Mouse (Mus musculus): ENCODE measurements at regions not wholly inside any gene's neighbourhood (a gene's known extent, or its start where the extent isn't known, plus 50 kb on each side); places are given as distances from the start of the nearest gene placed in this dataset.

DNA sequence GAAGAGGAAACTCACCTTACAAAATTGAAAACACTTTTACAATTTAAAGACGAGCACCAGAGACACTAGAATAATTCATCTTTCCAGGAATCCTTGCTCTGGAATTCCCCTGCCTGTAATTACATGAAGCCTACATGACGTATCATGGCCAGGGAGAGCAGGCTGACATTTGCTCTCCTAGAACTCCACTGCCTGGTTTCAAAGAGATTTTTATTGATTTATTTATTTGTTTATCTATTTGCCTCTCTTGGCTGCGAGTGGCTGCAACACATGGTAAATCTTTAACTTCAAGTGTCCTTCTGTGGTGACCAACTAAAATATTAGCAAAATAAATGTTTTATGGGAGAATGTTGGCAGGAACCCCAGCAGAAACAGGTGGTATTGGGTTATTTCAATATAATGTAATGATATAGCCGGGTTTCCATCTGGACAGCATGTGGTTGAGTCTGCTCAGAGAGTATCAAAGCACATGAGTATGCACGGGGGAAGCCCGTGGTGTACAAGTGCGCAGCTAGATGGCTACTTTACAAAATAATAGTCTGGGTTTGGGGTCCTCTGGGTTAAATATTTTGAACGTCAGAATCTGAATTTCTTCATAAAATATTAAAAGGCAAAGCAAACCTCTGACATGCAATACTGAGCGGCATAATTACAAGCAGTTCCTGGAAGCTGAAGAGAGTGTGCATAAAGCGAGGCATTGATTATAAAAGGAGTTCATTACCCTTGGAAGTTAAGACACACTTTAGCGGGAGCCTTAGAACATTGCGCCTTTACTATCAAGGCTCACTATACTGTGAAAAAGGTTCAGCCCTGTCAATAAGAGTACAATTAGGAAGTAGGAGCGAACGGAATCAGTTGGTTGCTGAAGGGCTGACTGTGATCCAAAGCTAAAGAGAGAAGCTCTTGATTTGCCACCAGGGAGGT lies 244.0 kb downstream of the C1d start:
- no peaks in the 10 kb centered on the region for H3K36me3 ChIP-seq (ENCODE audit: control insufficient read depth, insufficient read depth, low read length)
- ATAC-seq (ENCODE audit: insufficient read depth, low FRiP score) = no peak

DNA sequence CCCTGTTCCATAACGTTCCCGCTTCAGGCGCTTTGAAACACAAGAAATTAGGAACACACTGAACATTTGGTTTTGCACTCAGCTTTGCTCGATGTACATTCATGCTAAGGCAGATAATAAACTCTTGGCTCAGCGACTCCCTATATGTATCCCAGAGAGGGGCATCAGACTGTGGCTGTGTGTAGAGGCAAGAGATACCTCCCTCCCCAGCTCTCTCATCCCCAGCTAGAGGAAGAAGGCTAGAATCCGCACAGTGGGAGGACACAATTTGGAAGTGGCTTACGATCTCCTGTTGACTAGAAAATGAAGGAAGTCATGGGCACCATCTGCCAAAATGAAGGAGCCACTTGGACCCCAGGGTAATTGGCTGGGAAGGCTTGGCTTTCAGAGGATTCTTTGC lies 244.7 kb downstream of the C1d start:
- WGBS = 85% methylated on average over 7 of the region's 7 CpGs
- H3K9ac ChIP-seq (ENCODE audit: low read length) = no peak overlapping the region
- no peaks in the 10 kb centered on the region for H3K9me3 ChIP-seq (replicated peaks; ENCODE audit: control insufficient read depth, low read length)
- H3K27me3 ChIP-seq (ENCODE audit: control insufficient read depth, insufficient read depth, low read length) = no peaks in the 10 kb centered on the region
- H3K4me3 ChIP-seq (replicated peaks; ENCODE audit: low read length) = no peak overlapping the region
- no peak overlapping the region for H3K27ac ChIP-seq (ENCODE audit: low read length)
- H3K4me2 ChIP-seq (ENCODE audit: low read depth, low read length) = no peak overlapping the region
- no peaks in the 10 kb centered on the region for H3K36me3 ChIP-seq (ENCODE audit: control insufficient read depth, insufficient read depth, low read length)
- ATAC-seq (ENCODE audit: insufficient read depth, low FRiP score) = no peak
- H3K4me1 ChIP-seq (ENCODE audit: control insufficient read depth, insufficient read depth, low read length) = no peaks in the 10 kb centered on the region; the same call in 1 of the 2 replicates

More for the DNA sequence above, 244.0 kb downstream of the C1d start:
- Histone ChIP-seq H3K4me3 (replicated peaks; ENCODE audit: low read length) (no peak overlapping the region), H3K9me3 (replicated peaks; ENCODE audit: control insufficient read depth, low read length) (no peaks in the 10 kb centered on the region), H3K4me1 (ENCODE audit: control insufficient read depth, insufficient read depth, low read length) (no peaks in the 10 kb centered on the region; the same call in 1 of the 2 replicates), H3K27ac (ENCODE audit: low read length) (no peak overlapping the region), H3K9ac (ENCODE audit: low read length) (no peak overlapping the region), H3K4me2 (ENCODE audit: low read depth, low read length) (no peak overlapping the region), H3K27me3 (ENCODE audit: control insufficient read depth, insufficient read depth, low read length) (no peaks in the 10 kb centered on the region)
- 68% methylated on average over 14 of the region's 14 CpGs for WGBS

DNA sequence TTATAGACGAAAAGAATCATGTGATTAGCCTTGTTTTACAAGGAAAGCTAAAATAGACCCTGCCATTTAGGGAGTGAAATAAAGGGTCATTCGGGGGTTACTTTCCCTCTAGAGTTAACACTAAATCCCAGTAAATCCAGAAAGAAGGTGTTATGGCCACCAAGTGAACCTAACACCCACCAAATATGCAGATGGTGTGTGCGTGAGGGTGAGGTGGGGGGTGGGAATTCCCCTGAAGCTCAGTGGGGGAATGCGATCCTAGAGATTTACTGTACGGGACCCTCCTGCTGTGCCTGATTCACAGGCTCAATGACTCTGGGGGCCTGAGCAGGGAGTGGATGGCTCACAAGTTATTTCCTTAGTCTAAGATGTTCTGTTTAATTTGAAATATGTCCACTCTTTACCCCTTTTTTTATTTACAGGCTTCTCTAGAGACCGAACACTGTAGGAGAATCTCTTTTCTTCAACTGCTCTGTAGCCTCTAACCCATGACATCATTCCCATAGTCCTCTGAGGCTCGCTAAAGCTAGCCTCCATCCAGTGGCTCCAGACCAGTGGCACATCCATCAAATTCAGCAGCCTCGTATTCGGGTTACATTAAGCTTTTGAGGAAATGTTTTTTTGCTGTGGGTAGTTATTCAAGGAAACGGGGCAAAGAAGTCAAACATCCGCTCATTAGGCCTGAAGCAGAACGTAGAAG lies 265.0 kb downstream of the C1d start:
- no peaks in the 10 kb centered on the region for H3K27me3 ChIP-seq (ENCODE audit: control insufficient read depth, insufficient read depth, low read length)
- 0 out of 2 replicates have a peak, but pooled peaks cover 4% of the 10 kb centered on the region for H3K4me1 ChIP-seq (ENCODE audit: control insufficient read depth, insufficient read depth, low read length)
- H3K9me3 ChIP-seq (replicated peaks; ENCODE audit: control insufficient read depth, low read length) = no peaks in the 10 kb centered on the region
- no peak overlapping the region for H3K4me2 ChIP-seq (ENCODE audit: low read depth, low read length)
- H3K4me3 ChIP-seq (replicated peaks; ENCODE audit: low read length) = no peak overlapping the region
- H3K9ac ChIP-seq (ENCODE audit: low read length) = no peak overlapping the region
- no peak for ATAC-seq (ENCODE audit: insufficient read depth, low FRiP score)
- WGBS = 55% methylated on average over 12 of the region's 12 CpGs
- H3K36me3 ChIP-seq (ENCODE audit: control insufficient read depth, insufficient read depth, low read length) = no peaks in the 10 kb centered on the region
- no peak overlapping the region; the same call in 1 of the 2 replicates for H3K27ac ChIP-seq (ENCODE audit: low read length)

- WGBS = 82% methylated on average over 4 of the region's 4 CpGs
- no peak for ATAC-seq (ENCODE audit: insufficient read depth, low FRiP score)
- no peaks in the 10 kb centered on the region for H3K36me3 ChIP-seq (ENCODE audit: control insufficient read depth, insufficient read depth, low read length)
- no peaks in the 10 kb centered on the region for H3K9me3 ChIP-seq (replicated peaks; ENCODE audit: control insufficient read depth, low read length)
- 0 out of 2 replicates have a peak, but pooled peaks cover 4% of the 10 kb centered on the region for H3K4me1 ChIP-seq (ENCODE audit: control insufficient read depth, insufficient read depth, low read length)
- no peaks in the 10 kb centered on the region for H3K27me3 ChIP-seq (ENCODE audit: control insufficient read depth, insufficient read depth, low read length)
- no peak overlapping the region for H3K9ac ChIP-seq (ENCODE audit: low read length)
- no peak overlapping the region for H3K4me2 ChIP-seq (ENCODE audit: low read depth, low read length)
- no peak overlapping the region for H3K4me3 ChIP-seq (replicated peaks; ENCODE audit: low read length)
- no peak overlapping the region for H3K27ac ChIP-seq (ENCODE audit: low read length)
These were observed 265.9 kb downstream of the C1d start for GRCm38 (mm10) chr11:17523329-17523728.

GRCm38 (mm10) chr11:17524985-17525775 lies 267.8 kb downstream of the C1d start:
- ATAC-seq (ENCODE audit: insufficient read depth, low FRiP score) = no peak
- Histone ChIP-seq H3K4me1 (ENCODE audit: control insufficient read depth, insufficient read depth, low read length) (0 out of 2 replicates have a peak, but pooled peaks cover 4% of the 10 kb centered on the region), H3K4me3 (replicated peaks; ENCODE audit: low read length) (no peak overlapping the region), H3K9me3 (replicated peaks; ENCODE audit: control insufficient read depth, low read length) (no peaks in the 10 kb centered on the region), H3K27ac (ENCODE audit: low read length) (no peak overlapping the region), H3K36me3 (ENCODE audit: control insufficient read depth, insufficient read depth, low read length) (no peaks in the 10 kb centered on the region), H3K4me2 (ENCODE audit: low read depth, low read length) (no peak overlapping the region), H3K27me3 (ENCODE audit: control insufficient read depth, insufficient read depth, low read length) (no peaks in the 10 kb centered on the region), H3K9ac (ENCODE audit: low read length) (no peak overlapping the region)
- WGBS = 44% methylated on average over 7 of the region's 7 CpGs

DNA sequence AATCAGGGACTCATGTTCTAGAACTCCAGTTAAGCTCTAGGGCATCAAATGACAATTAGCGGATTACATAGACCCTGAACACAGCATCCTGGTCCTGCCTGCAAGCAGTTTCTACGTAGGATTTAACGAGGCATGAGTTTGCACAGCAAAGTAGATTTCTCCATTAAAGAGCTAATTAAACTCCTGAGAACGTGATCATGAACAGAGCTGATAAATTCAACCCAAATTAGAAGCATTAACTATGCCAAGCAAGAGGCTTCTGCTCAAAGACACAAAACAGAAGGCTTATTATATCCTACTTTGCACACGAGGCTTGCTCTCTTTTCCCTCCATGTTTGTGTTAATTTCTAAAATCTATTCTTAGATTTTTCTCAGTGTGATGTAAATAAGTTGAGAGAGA lies 269.1 kb downstream of the C1d start:
- WGBS = 62% methylated on average over 5 of the region's 5 CpGs
- Histone ChIP-seq H3K9ac (ENCODE audit: low read length) (no peak overlapping the region), H3K4me1 (ENCODE audit: control insufficient read depth, insufficient read depth, low read length) (0 out of 2 replicates have a peak, but pooled peaks cover 4% of the 10 kb centered on the region), H3K9me3 (replicated peaks; ENCODE audit: control insufficient read depth, low read length) (no peaks in the 10 kb centered on the region), H3K36me3 (ENCODE audit: control insufficient read depth, insufficient read depth, low read length) (no peaks in the 10 kb centered on the region), H3K27ac (ENCODE audit: low read length) (peak overlapping the region; percentile 79), H3K27me3 (ENCODE audit: control insufficient read depth, insufficient read depth, low read length) (no peaks in the 10 kb centered on the region), H3K4me3 (replicated peaks; ENCODE audit: low read length) (no peak overlapping the region), H3K4me2 (ENCODE audit: low read depth, low read length) (no peak overlapping the region)
- ATAC-seq (ENCODE audit: insufficient read depth, low FRiP score) = no peak

DNA sequence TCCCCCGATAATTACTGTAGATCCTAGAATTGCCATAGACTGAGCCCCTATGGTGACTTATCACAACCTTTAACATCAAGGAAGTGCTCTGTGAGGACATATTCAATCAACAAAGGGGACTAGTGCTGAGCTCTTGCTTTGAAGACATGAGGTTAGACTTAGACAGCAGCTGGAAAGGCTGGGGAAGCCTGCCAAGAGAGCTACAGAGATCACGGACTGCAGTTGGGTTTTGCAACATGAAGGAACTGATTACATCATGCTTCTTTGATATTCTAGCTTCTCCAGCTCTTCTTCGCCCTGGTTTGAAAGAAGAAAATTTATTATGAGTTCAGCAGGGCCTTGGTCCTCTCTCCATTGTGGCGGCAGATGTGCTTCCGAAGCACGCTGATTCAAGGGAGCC lies 271.2 kb downstream of the C1d start:
- 69% methylated on average over 6 of the region's 6 CpGs for WGBS
- Histone ChIP-seq H3K9ac (ENCODE audit: low read length) (no peak overlapping the region), H3K4me1 (ENCODE audit: control insufficient read depth, insufficient read depth, low read length) (0 out of 2 replicates have a peak, but pooled peaks cover 4% of the 10 kb centered on the region), H3K36me3 (ENCODE audit: control insufficient read depth, insufficient read depth, low read length) (no peaks in the 10 kb centered on the region), H3K4me2 (ENCODE audit: low read depth, low read length) (no peak overlapping the region), H3K9me3 (replicated peaks; ENCODE audit: control insufficient read depth, low read length) (no peaks in the 10 kb centered on the region), H3K27ac (ENCODE audit: low read length) (peak overlapping the region; percentile 1; the same call in 1 of the 2 replicates), H3K4me3 (replicated peaks; ENCODE audit: low read length) (no peak overlapping the region), H3K27me3 (ENCODE audit: control insufficient read depth, insufficient read depth, low read length) (no peaks in the 10 kb centered on the region)
- peak; percentile 53; the same call in 1 of the 2 replicates for ATAC-seq (ENCODE audit: insufficient read depth, low FRiP score)

- H3K9me3 ChIP-seq (replicated peaks; ENCODE audit: control insufficient read depth, low read length) = no peaks in the 10 kb centered on the region
- no peaks in the 10 kb centered on the region for H3K4me1 ChIP-seq (ENCODE audit: control insufficient read depth, insufficient read depth, low read length)
- ATAC-seq (ENCODE audit: insufficient read depth, low FRiP score) = no peak
- H3K27ac ChIP-seq (ENCODE audit: low read length) = no peak overlapping the region
- H3K9ac ChIP-seq (ENCODE audit: low read length) = no peak overlapping the region
- WGBS = 76% methylated on average over 3 of the region's 3 CpGs
- no peak overlapping the region for H3K4me2 ChIP-seq (ENCODE audit: low read depth, low read length)
- no peak overlapping the region for H3K4me3 ChIP-seq (replicated peaks; ENCODE audit: low read length)
- H3K27me3 ChIP-seq (ENCODE audit: control insufficient read depth, insufficient read depth, low read length) = no peaks in the 10 kb centered on the region
- H3K36me3 ChIP-seq (ENCODE audit: control insufficient read depth, insufficient read depth, low read length) = no peaks in the 10 kb centered on the region
These were observed 276.3 kb downstream of the C1d start for GRCm38 (mm10) chr11:17533706-17534105.
